Comparison of ENCODE assay signal across 16 mouse cellular contexts in genomic region chr14:112917148-112917547, GRCm38 (mm10).
A peak's percentile ranks its signal among the peaks of the same experiment; 100 is the strongest.
DNase-seq lines count a peak whose midpoint lies in the region; ATAC-seq lines count a peak whose summit lies in the region.
"Had no signal": no experiment of that assay in that cellular context is flagged by ENCODE, and none has a peak within 500 bp of the region (broad histone marks: within the 10 kb centered on the region; RNA-seq: fewer than 3 reads in every experiment).

No protein-coding gene starts in this region.

- no peak for ATAC-seq in activated CD4-positive, CD25-positive, alpha-beta regulatory T cell, adult 4 months
- ATAC-seq: forebrain, embryonic 13.5 days; forebrain, embryonic 15.5 days; forebrain, postnatal 0 days had no signal

- DNase-seq in 416B (ENCODE audit: low read depth): peak; percentile 2
- DNase-seq in A20 (ENCODE audit: low read depth, low spot score): peak; percentile 23
- peak; percentile 12 for DNase-seq in MEL-GATA-1-ER (ENCODE audit: extremely low read depth, low read depth)
- DNase-seq in lung, postnatal 10 days: no peak
- DNase-seq in adrenal gland, adult 8-10 months: no peak
- DNase-seq: adrenal gland, postnatal 10 days; adrenal gland, postnatal 25 days; cerebellum, adult 11-12 months; cerebellum, adult 2 months; cerebellum, adult 9-10 months; cerebellum, postnatal 10 days; cerebellum, postnatal 25 days; forebrain, postnatal 0 days had no signal

Comparison
In these comparisons a context has a peak if more than half of its experiments do, and no peak if none do; other contexts are left out.
1. DNase-seq: peak in 416B (single experiment), A20 (single experiment) and MEL-GATA-1-ER (single experiment); none in lung, postnatal 10 days (single experiment) and adrenal gland, adult 8-10 months (single experiment).